Mouse (Mus musculus) brain, embryonic 14.5 days (tissue): ENCODE measurements around the gene Cyp4v3.

Experiments used
- CTCF ChIP-seq: fragments of 200-500 bp; IDR thresholded peaks from 2 replicates; pipeline ENCODE4 v1.5.1; 2012; ENCODE audit warnings: inconsistent platforms, mild to moderate bottlenecking, moderate library complexity, borderline replicate concordance; ENCODE audit not compliant: insufficient read depth, insufficient read length; ENCODE audit errors: extremely low read depth
- POLR2A ChIP-seq: fragments of 200-500 bp; IDR thresholded peaks from 2 replicates; pipeline ENCODE4 v1.6.1; 2012; ENCODE audit warnings: mild to moderate bottlenecking, inconsistent platforms, borderline replicate concordance; ENCODE audit not compliant: poor library complexity, insufficient read depth, insufficient read length, severe bottlenecking; ENCODE audit errors: extremely low read depth

- TF ChIP-seq CTCF (no peak), POLR2A (no peak)
Measured at GRCm38 (mm10) chr8:45381963-45382347, 48.9 kb upstream of the Cyp4v3 start, which contains the start of gene Fam149a.
